Mouse (Mus musculus) CH12.LX (cell line): Measurements from ENCODE around the gene 1500009L16Rik.

Experiments used
- CTCF ChIP-seq, 2 experiments: IDR thresholded peaks in 1 of 2; conservative IDR thresholded peaks in 1 of 2; 2 replicates each; pipeline ENCODE4 v1.5.1; 2011 to 2012; ENCODE audit warnings: low read depth in 2 of 2, low read length in 2 of 2, improper control_type of control experiment in 1 of 2, inconsistent platforms in 1 of 2, mild to moderate bottlenecking in 1 of 2, moderate library complexity in 1 of 2
- EP300 ChIP-seq: IDR thresholded peaks from 2 replicates; pipeline ENCODE4 v1.6.1; 2011; ENCODE audit warnings: low read length, improper control_type of control experiment
- HCFC1 ChIP-seq: IDR thresholded peaks from 2 replicates; pipeline ENCODE4 v1.6.1; 2012; ENCODE audit warnings: low read depth, mild to moderate bottlenecking, inconsistent platforms, low read length, improper control_type of control experiment
- MAFK ChIP-seq: IDR thresholded peaks from 2 replicates; pipeline ENCODE4 v1.6.1; 2011; ENCODE audit warnings: low read length, improper control_type of control experiment; ENCODE audit not compliant: insufficient replicate concordance
- MAX ChIP-seq: IDR thresholded peaks from 2 replicates; pipeline ENCODE4 v1.6.1; 2011; ENCODE audit warnings: low read length, improper control_type of control experiment
- MAZ ChIP-seq: IDR thresholded peaks from 2 replicates; pipeline ENCODE4 v1.6.1; 2012; ENCODE audit warnings: low read depth, mild to moderate bottlenecking, inconsistent platforms, low read length, improper control_type of control experiment, moderate library complexity
- MEF2A ChIP-seq: IDR thresholded peaks from 2 replicates; pipeline ENCODE4 v1.6.1; 2014; ENCODE audit warnings: low read depth, mild to moderate bottlenecking, inconsistent platforms, low read length, improper control_type of control experiment, borderline replicate concordance
- MXI1 ChIP-seq: IDR thresholded peaks from 2 replicates; pipeline ENCODE4 v1.6.1; 2011; ENCODE audit warnings: mild to moderate bottlenecking, low read depth, low read length, improper control_type of control experiment
- NELFE ChIP-seq: IDR thresholded peaks from 2 replicates; pipeline ENCODE4 v1.6.1; 2011; ENCODE audit warnings: low read depth, low read length, improper control_type of control experiment
- POLR2AphosphoS2 ChIP-seq: IDR thresholded peaks from 2 replicates; pipeline ENCODE4 v1.6.1; 2011; ENCODE audit warnings: low read depth, low read length, improper control_type of control experiment
- RAD21 ChIP-seq: IDR thresholded peaks from 2 replicates; pipeline ENCODE4 v1.6.1; 2011; ENCODE audit warnings: low read depth, mild to moderate bottlenecking, low read length, improper control_type of control experiment, moderate library complexity
- ZNF384 ChIP-seq: IDR thresholded peaks from 2 replicates; pipeline ENCODE4 v1.6.1; 2012; ENCODE audit warnings: low read depth, low read length, improper control_type of control experiment, inconsistent platforms

DNA sequence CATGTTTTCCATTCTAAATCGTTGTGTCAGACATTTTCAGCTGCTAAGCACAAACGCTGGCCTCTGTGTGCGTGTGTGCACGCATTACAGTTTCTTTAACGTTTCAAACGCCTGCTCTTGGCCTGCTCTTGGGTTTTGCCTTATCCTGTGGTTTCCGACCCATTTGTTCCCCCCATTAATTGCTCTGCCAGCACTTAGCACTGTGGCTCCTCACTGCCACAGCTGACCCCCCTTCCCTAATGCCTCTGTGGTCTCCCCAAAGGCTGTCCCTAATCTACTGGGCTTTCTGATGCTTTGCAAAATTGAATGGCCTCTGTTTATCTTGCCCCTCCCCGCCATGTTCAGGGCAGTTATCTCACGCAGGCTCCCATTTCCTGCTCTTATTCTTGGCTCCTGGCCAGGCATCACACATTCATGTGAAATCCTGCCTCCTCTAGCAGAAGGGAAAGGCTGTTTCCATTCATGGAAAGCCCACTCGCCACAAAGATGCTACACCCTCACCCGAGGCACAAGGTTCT, 82.6 kb downstream of the 1500009L16Rik start:
- TF ChIP-seq CTCF (conservative IDR thresholded peaks at IDR 0.05 in 1 of 2, IDR thresholded peaks at IDR 0.05 in 1 of 2; ENCODE audit: low read depth in 2 of 2, low read length in 2 of 2) (no peak), POLR2AphosphoS2 (no peak), NELFE (no peak), RAD21 (no peak), MAX (no peak), HCFC1 (no peak), EP300 (no peak), MXI1 (no peak), ZNF384 (no peak), MAZ (no peak), MAFK (no peak), MEF2A (no peak)
